In the genomic region with DNA sequence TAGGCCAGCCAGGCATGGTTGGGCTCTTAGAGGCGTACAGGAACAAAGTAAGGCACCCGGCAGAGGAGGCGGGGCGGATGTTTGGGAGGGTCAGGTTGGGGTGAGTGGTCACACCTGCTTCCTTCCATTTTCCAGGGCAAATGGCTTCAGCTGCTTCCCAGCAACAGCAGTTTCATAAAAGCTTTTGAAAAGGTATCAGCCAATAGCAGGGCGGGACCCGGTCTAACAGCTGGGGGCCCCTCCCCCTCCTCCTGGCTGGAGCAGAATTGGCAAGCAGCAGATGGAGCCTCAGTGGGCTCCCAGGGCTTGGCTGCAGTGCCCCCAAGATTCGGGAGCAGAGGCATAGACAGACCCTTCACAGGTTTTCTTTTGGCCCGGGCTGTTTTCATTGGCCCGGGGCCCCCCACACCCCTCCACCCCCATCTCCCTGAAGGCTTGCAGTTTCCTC, we compare ENCODE assay signal across 8 mouse cellular contexts. TPM values are rescaled to one million over a fixed set of nuclear protein-coding genes. Genes with fewer than 3 reads are reported as not detected.
A peak's percentile ranks its signal among the peaks of the same experiment; 100 is the strongest.
DNase-seq lines count a peak whose midpoint lies in the region; ATAC-seq and TF ChIP-seq lines count a peak whose summit lies in the region.

No protein-coding gene starts in this region.

- no peak for TF ChIP-seq CTCF in lung, embryonic 14.5 days (IDR thresholded peaks at IDR 0.05; ENCODE audit: low read depth)
- no peak for TF ChIP-seq CTCF in lung, adult 2 months (IDR thresholded peaks at IDR 0.05; ENCODE audit: insufficient read depth, low read length)

- no peaks in the 10 kb centered on the region for H3K36me3 ChIP-seq in lung, embryonic 14.5 days (ENCODE audit: insufficient read depth)
- H3K36me3 ChIP-seq in forebrain, embryonic 15.5 days = no peaks in the 10 kb centered on the region
- no peaks in the 10 kb centered on the region for H3K36me3 ChIP-seq in hindbrain, embryonic 10.5 days
- no peaks in the 10 kb centered on the region for H3K36me3 ChIP-seq in limb, embryonic 12.5 days
- no peaks in the 10 kb centered on the region for H3K36me3 ChIP-seq in neural tube, embryonic 13.5 days

- peak; percentile 81 for DNase-seq in lung, embryonic 14.5 days
- DNase-seq in lung, adult 2 months = no peak
- DNase-seq in hindbrain, embryonic 10.5 days (ENCODE audit: low spot score) = peak; percentile 85
- no peak for DNase-seq in cerebellum, adult 9-10 months

- H3K27me3 ChIP-seq in lung, embryonic 14.5 days (ENCODE audit: insufficient read depth, low read length) = no peaks in the 10 kb centered on the region
- H3K27me3 ChIP-seq in forebrain, embryonic 15.5 days = no peaks in the 10 kb centered on the region
- H3K27me3 ChIP-seq in hindbrain, embryonic 10.5 days (ENCODE audit: insufficient read depth, poor library complexity, severe bottlenecking) = no peaks in the 10 kb centered on the region
- no peaks in the 10 kb centered on the region for H3K27me3 ChIP-seq in limb, embryonic 12.5 days
- H3K27me3 ChIP-seq in neural tube, embryonic 13.5 days = no peaks in the 10 kb centered on the region

- peak overlapping the region; percentile 17; the same call in 1 of the 2 replicates for H3K9ac ChIP-seq in lung, embryonic 14.5 days
- no peak overlapping the region for H3K9ac ChIP-seq in forebrain, embryonic 15.5 days (replicated peaks)
- no peak overlapping the region for H3K9ac ChIP-seq in limb, embryonic 12.5 days (replicated peaks)
- H3K9ac ChIP-seq in neural tube, embryonic 13.5 days = peak overlapping the region; percentile 41

- ATAC-seq in lung, embryonic 14.5 days (ENCODE audit: insufficient read depth) = peak; percentile 87
- peak; percentile 90 for ATAC-seq in forebrain, embryonic 15.5 days (replicated peaks)
- peak; percentile 92 for ATAC-seq in limb, embryonic 12.5 days (ENCODE audit: insufficient number of reproducible peaks, insufficient read depth, low FRiP score, low TSS enrichment, low read depth)
- peak; percentile 93 for ATAC-seq in neural tube, embryonic 13.5 days (ENCODE audit: low read depth)
- ATAC-seq in CD4-positive, CD25-positive, alpha-beta regulatory T cell, adult 4 months = no peak

- WGBS in lung, embryonic 14.5 days = 4% methylated on average over 9 of the region's 9 CpGs
- 9% methylated on average over 9 of the region's 9 CpGs for WGBS in lung, adult 2 months
- WGBS in forebrain, embryonic 15.5 days = 3% methylated on average over 9 of the region's 9 CpGs
- WGBS in hindbrain, embryonic 10.5 days = 2% methylated on average over 9 of the region's 9 CpGs
- WGBS in limb, embryonic 12.5 days = 3% methylated on average over 9 of the region's 9 CpGs
- under 1% methylated on average over 9 of the region's 9 CpGs for WGBS in neural tube, embryonic 13.5 days

- no peaks in the 10 kb centered on the region for H3K9me3 ChIP-seq in lung, embryonic 14.5 days (ENCODE audit: low read depth, low read length)
- H3K9me3 ChIP-seq in forebrain, embryonic 15.5 days = no peaks in the 10 kb centered on the region
- H3K9me3 ChIP-seq in hindbrain, embryonic 10.5 days = peaks cover 4% of the 10 kb centered on the region
- 0 out of 2 replicates have a peak, but pooled peaks cover 5% of the 10 kb centered on the region for H3K9me3 ChIP-seq in limb, embryonic 12.5 days
- H3K9me3 ChIP-seq in neural tube, embryonic 13.5 days = 0 out of 2 replicates have a peak, but pooled peaks cover 2% of the 10 kb centered on the region

- H3K4me2 ChIP-seq in lung, embryonic 14.5 days = peak overlapping the region; percentile 60
- peak overlapping the region; percentile 35 for H3K4me2 ChIP-seq in forebrain, embryonic 15.5 days (replicated peaks)
- peak overlapping the region; percentile 54 for H3K4me2 ChIP-seq in limb, embryonic 12.5 days
- peak overlapping the region; percentile 54 for H3K4me2 ChIP-seq in neural tube, embryonic 13.5 days

- peaks cover 14% of the 10 kb centered on the region for H3K4me1 ChIP-seq in lung, embryonic 14.5 days (ENCODE audit: insufficient read depth)
- no peaks in the 10 kb centered on the region for H3K4me1 ChIP-seq in lung, adult 2 months (ENCODE audit: control insufficient read depth, insufficient read depth, low read length)
- H3K4me1 ChIP-seq in forebrain, embryonic 15.5 days = peaks cover 28% of the 10 kb centered on the region
- peaks cover 26% of the 10 kb centered on the region for H3K4me1 ChIP-seq in hindbrain, embryonic 10.5 days (replicated peaks)
- H3K4me1 ChIP-seq in limb, embryonic 12.5 days (replicated peaks) = peaks cover 19% of the 10 kb centered on the region
- H3K4me1 ChIP-seq in neural tube, embryonic 13.5 days (replicated peaks) = peaks cover 29% of the 10 kb centered on the region

- no peak for TF ChIP-seq POLR2A in lung, adult 2 months (IDR thresholded peaks at IDR 0.05; ENCODE audit: borderline replicate concordance, extremely low read depth, low read depth, low read length)

- H3K27ac ChIP-seq in lung, embryonic 14.5 days (ENCODE audit: low read depth) = peak overlapping the region; percentile 93
- peak overlapping the region; percentile 87 for H3K27ac ChIP-seq in forebrain, embryonic 15.5 days (replicated peaks)
- H3K27ac ChIP-seq in hindbrain, embryonic 10.5 days = peak overlapping the region; percentile 87
- peak overlapping the region; percentile 82 for H3K27ac ChIP-seq in limb, embryonic 12.5 days
- H3K27ac ChIP-seq in neural tube, embryonic 13.5 days (replicated peaks) = peak overlapping the region; percentile 84

- peak overlapping the region; percentile 1; the same call in 1 of the 2 replicates for H3K4me3 ChIP-seq in lung, embryonic 14.5 days (ENCODE audit: low read depth, low read length)
- H3K4me3 ChIP-seq in lung, adult 2 months (replicated peaks; ENCODE audit: extremely low read depth, low read depth, low read length) = no peak overlapping the region
- peak overlapping the region; percentile 5; the same call in 1 of the 2 replicates for H3K4me3 ChIP-seq in forebrain, embryonic 15.5 days
- H3K4me3 ChIP-seq in hindbrain, embryonic 10.5 days = peak overlapping the region; percentile 43
- peak overlapping the region; percentile 23 for H3K4me3 ChIP-seq in limb, embryonic 12.5 days (replicated peaks)
- peak overlapping the region; percentile 14 for H3K4me3 ChIP-seq in neural tube, embryonic 13.5 days

RNA-seq across cellular contexts. Expression of gene Rgs8, which starts 11.3 kb away (rescaled TPM):
- polyA plus RNA-seq in lung, embryonic 14.5 days (2014; fragmentation: Nextera tagmentation; extraction: Ambion mirVana) = 0.14 and 0.20 TPM in 2 replicates
- polyA plus RNA-seq in lung, adult 2 months (2012; rRNA removed) = 0.01 TPM in 1 of 2 replicates, not detected in the other
- 19.2 and 19.7 TPM in 2 replicates for polyA plus RNA-seq in forebrain, embryonic 15.5 days (2015; fragmentation: Nextera tagmentation; extraction: Ambion mirVana)
- polyA plus RNA-seq in hindbrain, embryonic 10.5 days (2016; fragmentation: Nextera tagmentation; extraction: Ambion mirVana) = 4.9 and 8.9 TPM in 2 replicates
- 0.81 and 1.4 TPM in 2 replicates for polyA plus RNA-seq in limb, embryonic 12.5 days (2016; fragmentation: Nextera tagmentation; extraction: Ambion mirVana)
- polyA plus RNA-seq in neural tube, embryonic 13.5 days (2015; fragmentation: Nextera tagmentation; extraction: Ambion mirVana) = 16.9 and 17.2 TPM in 2 replicates
- polyA plus RNA-seq in CD4-positive, CD25-positive, alpha-beta regulatory T cell, adult 4 months (2017; shearing (Covaris generic)) = under 1 TPM in 1 of 2 experiments, not detected in 1; 0.22 TPM

Comparison
In these comparisons a context has a peak if more than half of its experiments do, and no peak if none do; other contexts are left out.
1. DNase-seq: peak in lung, embryonic 14.5 days (single experiment) and hindbrain, embryonic 10.5 days (single experiment); none in lung, adult 2 months (single experiment) and cerebellum, adult 9-10 months (single experiment).
2. H3K9ac ChIP-seq: peak in lung, embryonic 14.5 days (single experiment) and neural tube, embryonic 13.5 days (single experiment); none in forebrain, embryonic 15.5 days (single experiment) and limb, embryonic 12.5 days (single experiment).
3. Peak in every context shown above with its lines, with median percentiles within 50 percentile points of each other: H3K27ac ChIP-seq and H3K4me2 ChIP-seq.